ENCODE assay signal across 27 mouse cellular contexts in the genomic region with DNA sequence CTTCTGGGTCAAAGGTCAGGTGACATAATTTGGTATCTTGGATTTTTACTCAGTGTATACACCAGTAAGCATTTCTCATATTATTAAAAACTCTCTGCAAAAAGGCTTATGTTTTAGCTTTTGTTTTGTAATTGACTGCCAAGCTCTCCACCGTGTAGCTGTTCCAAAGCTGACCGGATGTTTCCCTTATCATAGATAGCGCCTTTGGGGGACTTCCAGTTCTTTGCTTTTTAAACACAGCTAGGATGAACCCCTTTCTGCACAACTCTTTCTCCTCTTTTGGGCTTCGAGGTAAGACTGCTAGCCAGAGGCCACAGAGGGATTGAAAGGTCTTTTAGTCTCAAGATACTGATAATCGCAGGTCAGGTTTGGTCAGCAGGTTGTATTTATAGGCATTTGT.
DNase-seq lines count a peak whose midpoint lies in the region; ATAC-seq and TF ChIP-seq lines count a peak whose summit lies in the region.
"Had no signal": no experiment of that assay in that cellular context is flagged by ENCODE, and none has a peak within 500 bp of the region (broad histone marks: within the 10 kb centered on the region; RNA-seq: fewer than 3 reads in every experiment).

No protein-coding gene starts in this region.

- H3K9me3 ChIP-seq in heart, embryonic 10.5 days: no peaks in the 10 kb centered on the region
- H3K9me3 ChIP-seq in lung, postnatal 0 days (ENCODE audit: low read length): no peaks in the 10 kb centered on the region
- no peaks in the 10 kb centered on the region for H3K9me3 ChIP-seq in forebrain, embryonic 13.5 days (replicated peaks)
- H3K9me3 ChIP-seq: embryonic facial prominence, embryonic 12.5 days; forebrain, embryonic 15.5 days; hindbrain, embryonic 12.5 days; intestine, embryonic 15.5 days; limb, embryonic 13.5 days; neural tube, embryonic 12.5 days had no signal

- H3K4me2 ChIP-seq in lung, postnatal 0 days (replicated peaks; ENCODE audit: low read depth, low read length): no peak overlapping the region
- H3K4me2 ChIP-seq in forebrain, embryonic 13.5 days: no peak overlapping the region
- H3K4me2 ChIP-seq: embryonic facial prominence, embryonic 12.5 days; forebrain, embryonic 15.5 days; hindbrain, embryonic 12.5 days; intestine, embryonic 15.5 days; limb, embryonic 13.5 days; midbrain, embryonic 11.5 days; neural tube, embryonic 12.5 days had no signal

- H3K4me1 ChIP-seq in heart, embryonic 10.5 days: no peaks in the 10 kb centered on the region
- H3K4me1 ChIP-seq in liver, adult 2 months (ENCODE audit: control insufficient read depth, insufficient read depth, low read length): no peaks in the 10 kb centered on the region
- H3K4me1 ChIP-seq in lung, postnatal 0 days (ENCODE audit: insufficient read depth, low read depth, low read length): no peaks in the 10 kb centered on the region
- peaks cover 10% of the 10 kb centered on the region; the same call in 1 of the 2 replicates for H3K4me1 ChIP-seq in forebrain, embryonic 13.5 days
- H3K4me1 ChIP-seq: embryonic facial prominence, embryonic 12.5 days; forebrain, embryonic 15.5 days; hindbrain, embryonic 12.5 days; intestine, embryonic 15.5 days; limb, embryonic 13.5 days; neural tube, embryonic 12.5 days had no signal

- H3K36me3 ChIP-seq in heart, embryonic 10.5 days: no peaks in the 10 kb centered on the region
- H3K36me3 ChIP-seq in liver, adult 2 months (ENCODE audit: control insufficient read depth, insufficient read depth, low read length): no peaks in the 10 kb centered on the region
- no peaks in the 10 kb centered on the region for H3K36me3 ChIP-seq in lung, postnatal 0 days (ENCODE audit: insufficient read depth, low read length)
- H3K36me3 ChIP-seq in forebrain, embryonic 13.5 days (ENCODE audit: poor library complexity, severe bottlenecking): no peaks in the 10 kb centered on the region
- H3K36me3 ChIP-seq: embryonic facial prominence, embryonic 12.5 days; forebrain, embryonic 15.5 days; hindbrain, embryonic 12.5 days; intestine, embryonic 15.5 days; limb, embryonic 13.5 days; neural tube, embryonic 12.5 days had no signal

- H3K79me2 ChIP-seq in liver, adult 2 months (ENCODE audit: control insufficient read depth, insufficient read depth, low read length): no peaks in the 10 kb centered on the region

- no peak for TF ChIP-seq POLR2A in liver, adult 2 months (IDR thresholded peaks at IDR 0.05; ENCODE audit: extremely low read depth, insufficient read depth, low read length)

- no peaks in the 10 kb centered on the region for H3K27me3 ChIP-seq in heart, embryonic 10.5 days (ENCODE audit: insufficient read depth, poor library complexity, severe bottlenecking)
- no peaks in the 10 kb centered on the region for H3K27me3 ChIP-seq in liver, adult 2 months (ENCODE audit: control insufficient read depth, insufficient read depth, low read length)
- H3K27me3 ChIP-seq in lung, postnatal 0 days (replicated peaks; ENCODE audit: insufficient read depth, low read length): no peaks in the 10 kb centered on the region
- no peaks in the 10 kb centered on the region for H3K27me3 ChIP-seq in forebrain, embryonic 13.5 days
- H3K27me3 ChIP-seq: embryonic facial prominence, embryonic 12.5 days; forebrain, embryonic 15.5 days; hindbrain, embryonic 12.5 days; intestine, embryonic 15.5 days; limb, embryonic 13.5 days; neural tube, embryonic 12.5 days had no signal

- no peak overlapping the region for H3K27ac ChIP-seq in heart, embryonic 10.5 days
- H3K27ac ChIP-seq in liver, adult 2 months (replicated peaks; ENCODE audit: insufficient read depth, low read depth, low read length): peak overlapping the region; percentile 79; the same call in 1 of the 2 replicates
- no peak overlapping the region for H3K27ac ChIP-seq in lung, postnatal 0 days (ENCODE audit: low read length)
- H3K27ac ChIP-seq in forebrain, embryonic 13.5 days: no peak overlapping the region
- H3K27ac ChIP-seq: embryonic facial prominence, embryonic 12.5 days; forebrain, embryonic 15.5 days; heart, adult 2 months; hindbrain, embryonic 12.5 days; hindbrain, postnatal 0 days; intestine, embryonic 15.5 days; limb, embryonic 13.5 days; liver, embryonic 14.5 days; neural tube, embryonic 12.5 days had no signal

- no peak overlapping the region for H3K9ac ChIP-seq in liver, adult 2 months (ENCODE audit: low read depth, low read length)
- H3K9ac ChIP-seq in lung, postnatal 0 days (replicated peaks; ENCODE audit: low read depth): no peak overlapping the region
- no peak overlapping the region for H3K9ac ChIP-seq in forebrain, embryonic 13.5 days
- H3K9ac ChIP-seq: embryonic facial prominence, embryonic 12.5 days; forebrain, embryonic 15.5 days; hindbrain, embryonic 12.5 days; intestine, embryonic 15.5 days; limb, embryonic 13.5 days; liver, embryonic 14.5 days; neural tube, embryonic 12.5 days had no signal

- peak; percentile 18 to 53 for DNase-seq in heart, adult 9 months (ENCODE audit: low spot score in 2 of 2)
- DNase-seq in heart, embryonic 10.5 days (ENCODE audit: low spot score): no peak
- DNase-seq in liver, adult 2 months (ENCODE audit: extremely low read depth, low read depth, low spot score): peak; percentile 46
- DNase-seq in liver: no peak
- DNase-seq in lung, postnatal 0 days (ENCODE audit: low spot score): peak; percentile 58
- DNase-seq in lung, adult 18-20 months: no peak
- DNase-seq in lung, postnatal 25 days (ENCODE audit: low spot score): peak; percentile 13
- DNase-seq: adrenal gland, postnatal 14 days; cerebellum, adult 11-12 months; cerebellum, adult 9-11 months; embryo, embryonic 11 days; gastrocnemius, postnatal 25 days; kidney, adult 8-10 months; kidney, postnatal 4 days had no signal

- WGBS in heart, embryonic 10.5 days: 70% methylated on average over 5 of the region's 5 CpGs
- 68% methylated on average over 5 of the region's 5 CpGs for WGBS in liver, adult 2 months
- WGBS in lung, postnatal 0 days: 58% methylated on average over 5 of the region's 5 CpGs
- WGBS in forebrain, embryonic 13.5 days: 92% methylated on average over 5 of the region's 5 CpGs

- TF ChIP-seq EP300 in lung, postnatal 0 days (IDR thresholded peaks at IDR 0.05): peak; percentile 58; the same call in 1 of the 2 replicates

- peak; percentile 37 for ATAC-seq in lung, postnatal 0 days
- no peak for ATAC-seq in forebrain, embryonic 13.5 days
- ATAC-seq: CD4-positive, CD25-positive, alpha-beta regulatory T cell, adult 4 months; forebrain, embryonic 15.5 days; hindbrain, postnatal 0 days; intestine, embryonic 15.5 days had no signal

- TF ChIP-seq CTCF in liver, adult 2 months (IDR thresholded peaks at IDR 0.05; ENCODE audit: low read depth, low read length): no peak
- no peak for TF ChIP-seq CTCF in lung, postnatal 0 days (IDR thresholded peaks at IDR 0.05)

- no peak overlapping the region for H3K4me3 ChIP-seq in heart, embryonic 10.5 days
- H3K4me3 ChIP-seq in liver, adult 2 months (ENCODE audit: insufficient read depth, low read depth, low read length): no peak overlapping the region
- H3K4me3 ChIP-seq in lung, postnatal 0 days (ENCODE audit: low read depth, low read length): no peak overlapping the region
- H3K4me3 ChIP-seq in forebrain, embryonic 13.5 days: no peak overlapping the region
- H3K4me3 ChIP-seq: embryonic facial prominence, embryonic 12.5 days; forebrain, embryonic 15.5 days; heart, adult 2 months; hindbrain, embryonic 12.5 days; intestine, embryonic 15.5 days; limb, embryonic 13.5 days; myocyte; neural tube, embryonic 12.5 days had no signal

Comparison
In these comparisons a context has a peak if more than half of its experiments do, and no peak if none do; other contexts are left out.
1. DNase-seq: peak in heart, adult 9 months (2 of 2), liver, adult 2 months (single experiment), lung, postnatal 0 days (single experiment) and lung, postnatal 25 days (single experiment); none in heart, embryonic 10.5 days (single experiment), liver (single experiment) and lung, adult 18-20 months (0 of 2).